Mouse (Mus musculus): ENCODE measurements at regions not wholly inside any gene's neighbourhood (a gene's known extent, or its start where the extent isn't known, plus 50 kb on each side); places are given as distances from the start of the nearest gene placed in this dataset.
A peak's percentile ranks its signal among the peaks of the same experiment; 100 is the strongest.

DNA sequence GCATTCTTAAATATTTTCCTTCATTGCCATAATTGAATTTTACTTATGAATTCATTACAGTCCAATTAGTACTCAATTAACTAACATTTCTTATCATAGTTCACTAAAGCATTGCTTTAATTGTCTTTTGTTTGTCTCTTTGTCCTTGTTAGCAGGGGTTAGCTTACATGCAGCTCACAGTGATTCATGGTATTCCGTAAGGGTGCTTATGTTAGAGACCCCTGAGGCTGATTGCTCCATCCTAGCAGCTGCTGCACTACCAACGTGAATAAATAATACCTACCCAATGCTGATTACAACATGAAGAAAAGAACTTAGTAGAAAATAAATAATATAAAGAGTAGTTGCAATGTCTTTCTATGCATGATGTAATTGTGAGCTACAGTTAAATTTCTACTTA is 791.4 kb downstream of the Epha7 start:
- no peak for DNase-seq (ENCODE audit: low spot score in 2 of 2)

DNA sequence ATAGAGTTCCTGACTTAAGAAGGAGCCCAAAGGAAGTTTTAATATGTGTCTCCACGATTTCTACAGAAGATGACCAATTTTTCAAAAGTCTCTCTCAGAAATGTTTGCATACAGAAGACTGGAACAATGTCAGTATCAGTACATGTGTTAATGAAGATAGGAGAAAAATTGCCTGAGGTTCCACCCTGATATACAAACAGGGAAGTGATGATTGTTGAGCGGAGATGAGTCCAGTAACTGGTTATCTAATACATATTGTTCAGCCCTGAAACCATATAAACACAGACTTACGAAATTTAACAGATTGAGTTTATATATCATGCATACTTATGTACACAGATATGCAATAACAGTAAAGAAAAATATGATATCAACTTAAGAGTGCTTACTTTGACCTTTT is 805.0 kb downstream of the Epha7 start:
- DNase-seq (ENCODE audit: low spot score in 2 of 2) = no peak

DNA sequence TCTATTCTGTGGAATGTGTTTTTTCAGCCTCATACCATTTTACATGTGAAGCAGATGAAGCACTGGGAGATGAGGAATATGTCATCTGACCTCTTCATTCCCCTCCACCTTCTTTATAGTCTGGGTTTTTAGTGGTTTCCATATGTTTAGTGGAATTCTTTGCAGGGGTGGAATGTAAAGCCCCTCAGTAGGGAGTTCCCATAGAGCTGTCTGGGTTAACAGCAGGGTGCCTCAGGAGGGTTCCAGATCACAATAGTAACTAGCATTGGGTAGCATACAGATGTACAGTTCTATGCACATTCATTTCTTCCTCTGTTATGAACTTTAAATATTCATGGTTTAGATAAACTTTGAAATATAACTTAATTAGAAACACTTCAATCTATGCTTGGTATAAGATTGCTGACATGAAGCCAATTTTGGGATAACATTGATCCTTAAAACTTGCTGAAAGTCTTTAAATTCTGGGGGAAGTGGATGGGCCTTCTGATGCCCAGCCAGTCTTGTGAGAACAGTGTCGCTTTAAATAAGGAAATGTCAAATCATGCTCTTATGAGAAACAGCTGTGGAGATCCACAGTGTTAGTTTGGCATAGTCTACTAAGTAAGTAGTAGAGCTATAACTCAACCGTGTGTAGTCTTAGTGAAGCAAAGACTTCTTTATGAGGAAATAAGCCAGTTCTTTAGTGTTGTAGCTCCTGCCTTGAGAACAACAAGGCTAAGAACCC is 832.1 kb downstream of the Epha7 start:
- no peak for DNase-seq (ENCODE audit: low spot score in 2 of 2)

DNA sequence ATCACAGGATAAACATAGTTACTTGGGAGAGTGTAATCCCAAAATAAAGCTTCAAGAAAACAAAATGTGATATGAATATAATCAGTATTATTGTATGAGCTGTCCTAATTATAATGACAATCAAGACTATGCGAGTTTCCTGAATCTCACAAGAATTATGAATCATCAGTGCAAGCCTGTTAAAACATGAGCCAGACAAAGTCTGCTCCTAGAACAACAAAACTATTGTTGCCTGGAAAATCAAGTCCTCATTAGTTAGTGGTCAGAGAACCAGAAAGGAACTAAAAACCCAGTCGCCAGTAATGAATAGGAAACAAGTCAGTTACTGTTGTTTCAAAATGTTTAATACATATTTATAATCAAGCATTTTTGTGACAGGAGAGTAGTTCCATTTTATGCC is 841.0 kb downstream of the Epha7 start:
- no peak for DNase-seq (ENCODE audit: low spot score in 2 of 2)

DNA sequence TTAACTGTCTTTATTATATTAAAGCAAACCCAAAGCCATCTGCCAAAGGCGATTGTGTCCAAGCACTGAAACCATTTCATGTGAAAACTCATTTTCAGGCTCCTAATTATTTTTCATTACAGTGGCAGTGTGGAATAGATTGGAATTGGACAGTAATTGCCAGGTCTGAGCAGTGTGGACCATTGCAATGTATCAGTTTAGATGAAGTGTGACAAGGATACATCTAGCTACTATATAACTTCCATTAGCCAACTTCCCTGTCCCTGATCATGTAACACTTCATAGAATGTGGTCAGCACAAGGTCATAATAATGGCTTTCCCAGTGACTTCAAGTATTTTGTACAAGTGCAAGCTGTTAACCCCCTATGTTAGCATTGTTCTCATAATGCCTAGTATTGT is 842.7 kb downstream of the Epha7 start:
- no peak for DNase-seq (ENCODE audit: low spot score in 2 of 2)

GRCm38 (mm10) chr4:29661140-29662108 is 848.5 kb downstream of the Epha7 start:
- no peak for DNase-seq (ENCODE audit: low spot score in 2 of 2)

GRCm38 (mm10) chr4:29665561-29665960 is 852.6 kb downstream of the Epha7 start:
- no peak for DNase-seq (ENCODE audit: low spot score in 2 of 2)

- DNase-seq (ENCODE audit: low spot score in 2 of 2) = no peak
Measured at GRCm38 (mm10) chr4:29694153-29694552, 881.2 kb downstream of the Epha7 start.

- DNase-seq (ENCODE audit: low spot score in 2 of 2) = peak in 1 of 2 experiments; percentile 17
Measured at GRCm38 (mm10) chr4:29732513-29732912, 919.6 kb downstream of the Epha7 start.

DNA sequence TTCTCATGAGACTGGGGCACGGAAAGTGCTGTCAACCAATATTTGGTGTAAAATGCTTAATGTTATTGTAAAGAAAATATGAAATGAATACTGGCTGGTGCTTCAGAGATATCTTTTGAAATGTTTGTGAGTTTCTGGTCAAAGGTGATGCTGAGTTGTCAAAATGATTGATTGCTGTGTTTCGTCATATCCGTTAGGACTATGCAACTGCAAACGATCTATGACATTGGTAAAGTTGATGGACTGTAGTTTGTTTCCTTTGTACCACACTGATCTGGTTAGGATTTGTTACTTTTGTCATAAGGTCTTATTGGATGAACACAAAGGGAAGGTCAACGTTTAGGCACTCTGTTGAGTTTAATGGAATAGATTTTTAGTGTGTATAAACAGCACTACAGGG is 929.1 kb downstream of the Epha7 start:
- no peak for DNase-seq (ENCODE audit: low spot score in 2 of 2)

GRCm38 (mm10) chr4:29742746-29743145 is 929.8 kb downstream of the Epha7 start:
- DNase-seq (ENCODE audit: low spot score in 2 of 2) = no peak

Measured in right cerebral cortex, postnatal 10 days (tissue).